8 mouse cellular contexts compared by ENCODE assay signal in genomic region chr13:81783405-81784342, GRCm38 (mm10). TPM values are rescaled to one million over a fixed set of nuclear protein-coding genes. Genes with fewer than 3 reads are reported as not detected.
DNase-seq lines count a peak whose midpoint lies in the region; ATAC-seq and TF ChIP-seq lines count a peak whose summit lies in the region.

No protein-coding gene starts in this region.

- no peak for TF ChIP-seq CTCF in liver, embryonic 14.5 days (IDR thresholded peaks at IDR 0.05; ENCODE audit: low read depth)
- no peak for TF ChIP-seq CTCF in stomach, postnatal 0 days (IDR thresholded peaks at IDR 0.05; ENCODE audit: low read depth)

- no peaks in the 10 kb centered on the region for H3K9me3 ChIP-seq in forebrain, embryonic 10.5 days
- H3K9me3 ChIP-seq in heart, embryonic 15.5 days (replicated peaks) = no peaks in the 10 kb centered on the region
- no peaks in the 10 kb centered on the region for H3K9me3 ChIP-seq in liver, embryonic 14.5 days (ENCODE audit: control insufficient read depth, low read length)
- H3K9me3 ChIP-seq in neural tube, embryonic 11.5 days (ENCODE audit: control insufficient read depth, low read length) = no peaks in the 10 kb centered on the region
- H3K9me3 ChIP-seq in stomach, postnatal 0 days (ENCODE audit: control insufficient read depth, low read length) = no peaks in the 10 kb centered on the region

- peaks cover 31% of the 10 kb centered on the region for H3K4me1 ChIP-seq in forebrain, embryonic 10.5 days
- peaks cover 19% of the 10 kb centered on the region for H3K4me1 ChIP-seq in heart, embryonic 15.5 days (replicated peaks)
- H3K4me1 ChIP-seq in liver, embryonic 14.5 days (replicated peaks; ENCODE audit: control insufficient read depth in 2 of 2, insufficient read depth in 2 of 2, low read length in 1 of 2) = peaks cover 6 to 12% of the 10 kb centered on the region in 2 experiments
- peaks cover 8% of the 10 kb centered on the region; the same call in 1 of the 2 replicates for H3K4me1 ChIP-seq in neural tube, embryonic 11.5 days (ENCODE audit: control insufficient read depth, insufficient read depth, low read length)
- peaks cover 3% of the 10 kb centered on the region; the same call in 1 of the 2 replicates for H3K4me1 ChIP-seq in stomach, postnatal 0 days (replicated peaks; ENCODE audit: control insufficient read depth, insufficient read depth)

- under 1% methylated on average over 62 of the region's 62 CpGs for WGBS in forebrain, embryonic 10.5 days
- under 1% methylated on average over 62 of the region's 62 CpGs for WGBS in heart, embryonic 15.5 days
- WGBS in liver, embryonic 14.5 days (ENCODE audit: insufficient replicate concordance) = 1% methylated on average over 62 of the region's 62 CpGs
- WGBS in neural tube, embryonic 11.5 days = under 1% methylated on average over 55 of the region's 62 CpGs
- WGBS in stomach, postnatal 0 days = 1% methylated on average over 61 of the region's 62 CpGs

- peak overlapping the region; percentile 82 for H3K9ac ChIP-seq in heart, embryonic 15.5 days
- peak overlapping the region; percentile 81 for H3K9ac ChIP-seq in liver, embryonic 14.5 days (replicated peaks)
- H3K9ac ChIP-seq in neural tube, embryonic 11.5 days (ENCODE audit: low read length) = peak overlapping the region; percentile 84
- peak overlapping the region; percentile 84 for H3K9ac ChIP-seq in stomach, postnatal 0 days (ENCODE audit: low read length)

- peaks cover 20% of the 10 kb centered on the region for H3K36me3 ChIP-seq in forebrain, embryonic 10.5 days (replicated peaks)
- H3K36me3 ChIP-seq in heart, embryonic 15.5 days = peaks cover 13% of the 10 kb centered on the region
- peaks cover 15% of the 10 kb centered on the region for H3K36me3 ChIP-seq in liver, embryonic 14.5 days (replicated peaks; ENCODE audit: control insufficient read depth, insufficient read depth, low read depth)
- H3K36me3 ChIP-seq in neural tube, embryonic 11.5 days (ENCODE audit: control insufficient read depth, insufficient read depth, low read length) = no peaks in the 10 kb centered on the region
- 0 out of 2 replicates have a peak, but pooled peaks cover 4% of the 10 kb centered on the region for H3K36me3 ChIP-seq in stomach, postnatal 0 days (ENCODE audit: control insufficient read depth, insufficient read depth, low read length)

- ATAC-seq in heart, embryonic 15.5 days (replicated peaks; ENCODE audit: insufficient number of reproducible peaks, insufficient read depth, low FRiP score, low read depth) = peak; percentile 98
- ATAC-seq in liver, embryonic 14.5 days (ENCODE audit: insufficient read depth) = peak; percentile 95
- peak; percentile 98 for ATAC-seq in neural tube, embryonic 11.5 days (ENCODE audit: insufficient read depth, low FRiP score, low TSS enrichment)
- ATAC-seq in stomach, postnatal 0 days (ENCODE audit: low FRiP score, low TSS enrichment) = peak; percentile 98

- H3K27me3 ChIP-seq in forebrain, embryonic 10.5 days (ENCODE audit: poor library complexity, severe bottlenecking) = no peaks in the 10 kb centered on the region
- H3K27me3 ChIP-seq in heart, embryonic 15.5 days = no peaks in the 10 kb centered on the region
- H3K27me3 ChIP-seq in liver, embryonic 14.5 days (ENCODE audit: control insufficient read depth, insufficient read depth, low read length) = no peaks in the 10 kb centered on the region
- no peaks in the 10 kb centered on the region for H3K27me3 ChIP-seq in neural tube, embryonic 11.5 days (ENCODE audit: control insufficient read depth, insufficient read depth, low read length)
- no peaks in the 10 kb centered on the region for H3K27me3 ChIP-seq in stomach, postnatal 0 days (ENCODE audit: control insufficient read depth, insufficient read depth, low read length)

- TF ChIP-seq EP300 in liver, embryonic 14.5 days (IDR thresholded peaks at IDR 0.05; ENCODE audit: low read depth) = no peak
- TF ChIP-seq EP300 in stomach, postnatal 0 days (optimal IDR thresholded peaks at IDR 0.05) = peak; percentile 94

- H3K4me2 ChIP-seq in heart, embryonic 15.5 days = peak overlapping the region; percentile 65
- peak overlapping the region; percentile 86 for H3K4me2 ChIP-seq in liver, embryonic 14.5 days (ENCODE audit: low read depth)
- peak overlapping the region; percentile 45 for H3K4me2 ChIP-seq in neural tube, embryonic 11.5 days (ENCODE audit: low read depth)
- H3K4me2 ChIP-seq in stomach, postnatal 0 days (replicated peaks; ENCODE audit: low read depth) = peak overlapping the region; percentile 56

- DNase-seq in CD8-positive naive resting alpha-beta T cell, adult 2 months (ENCODE audit: low read depth in 2 of 2, low spot score in 2 of 2) = peak; percentile 95 to 96
- peak; percentile 88 for DNase-seq in c-Kit-positive CD71-negative TER-119-negative erythroid progenitor cells, embryonic 14.5 days (ENCODE audit: low read depth)
- peak; percentile 97 for DNase-seq in forebrain, embryonic 10.5 days (ENCODE audit: extremely low spot score, low spot score)
- DNase-seq in kidney, postnatal 25 days = peak; percentile 98
- peak; percentile 93 to 95 (median 93) for DNase-seq in liver, embryonic 14.5 days (ENCODE audit: low read depth in 3 of 3, low spot score in 3 of 3)
- DNase-seq in neural tube, embryonic 11.5 days (ENCODE audit: low spot score) = peak; percentile 98
- DNase-seq in stomach, postnatal 0 days (ENCODE audit: low spot score) = peak; percentile 98

- peak overlapping the region; percentile 65 for H3K4me3 ChIP-seq in forebrain, embryonic 10.5 days
- H3K4me3 ChIP-seq in heart, embryonic 15.5 days = peak overlapping the region; percentile 76
- H3K4me3 ChIP-seq in liver, embryonic 14.5 days (ENCODE audit: insufficient read depth in 1 of 2, low read depth in 2 of 2, low read length in 2 of 2) = peak overlapping the region; percentile 70 to 82
- H3K4me3 ChIP-seq in neural tube, embryonic 11.5 days (ENCODE audit: low read depth, low read length) = peak overlapping the region; percentile 59
- H3K4me3 ChIP-seq in stomach, postnatal 0 days (ENCODE audit: low read depth, low read length) = peak overlapping the region; percentile 68

- H3K27ac ChIP-seq in forebrain, embryonic 10.5 days = peak overlapping the region; percentile 97
- H3K27ac ChIP-seq in heart, embryonic 15.5 days = peak overlapping the region; percentile 98
- H3K27ac ChIP-seq in liver, embryonic 14.5 days = peak overlapping the region; percentile 80
- peak overlapping the region; percentile 96 for H3K27ac ChIP-seq in neural tube, embryonic 11.5 days (ENCODE audit: low read depth, low read length)
- peak overlapping the region; percentile 99 for H3K27ac ChIP-seq in stomach, postnatal 0 days (replicated peaks)

RNA-seq across cellular contexts. Expression of gene Cetn3, which starts 0.8 kb away (rescaled TPM):
- polyA plus RNA-seq in forebrain, embryonic 10.5 days (2016; fragmentation: Nextera tagmentation; extraction: Ambion mirVana) = 237 and 275 TPM in 2 replicates
- 146 and 183 TPM in 2 replicates for polyA plus RNA-seq in heart, embryonic 15.5 days (2015; fragmentation: Nextera tagmentation; extraction: Ambion mirVana)
- polyA plus RNA-seq in liver, embryonic 14.5 days (2012; rRNA removed) = 24.2 and 64.1 TPM in 2 replicates
- polyA plus RNA-seq in liver, embryonic 14.5 days (2014; fragmentation: Nextera tagmentation; extraction: Ambion mirVana) = 142 and 146 TPM in 2 replicates
- 246 and 267 TPM in 2 replicates for polyA plus RNA-seq in neural tube, embryonic 11.5 days (2014; fragmentation: Nextera tagmentation; extraction: Ambion mirVana)
- polyA plus RNA-seq in stomach, postnatal 0 days (2015; fragmentation: Nextera tagmentation; extraction: Ambion mirVana) = 166 and 170 TPM in 2 replicates

Comparison
In these comparisons a context has a peak if more than half of its experiments do, and no peak if none do; other contexts are left out.
1. Peak in every context shown above with its lines: DNase-seq, ATAC-seq, H3K4me3 ChIP-seq and H3K27ac ChIP-seq.